Mouse (Mus musculus): ENCODE measurements at regions not wholly inside any gene's neighbourhood (a gene's known extent, or its start where the extent isn't known, plus 50 kb on each side); places are given as distances from the start of the nearest gene placed in this dataset.

DNA sequence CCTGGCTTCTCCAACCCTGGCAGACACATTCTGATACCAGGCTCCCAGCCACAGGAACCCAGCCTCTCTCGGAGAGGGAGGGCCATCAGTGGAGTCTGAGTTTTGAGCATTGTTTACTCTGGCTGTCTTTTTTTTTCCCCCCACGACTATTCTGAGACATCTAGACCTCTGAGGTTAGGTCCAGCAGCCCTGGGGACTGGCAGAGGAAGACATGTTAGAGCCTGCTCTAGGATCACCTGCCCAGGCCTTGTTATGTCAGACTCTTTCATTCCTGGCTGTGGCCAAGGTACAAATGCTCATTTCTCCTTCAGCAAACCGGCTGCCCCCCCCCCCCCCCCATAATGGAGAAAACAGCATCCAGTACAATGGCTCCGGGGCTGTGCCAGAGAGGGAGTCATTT lies 291.4 kb downstream of the CK137956 start:
- Histone ChIP-seq H3K4me3 (ENCODE audit: insufficient read depth in 1 of 2, low read depth in 1 of 2, low read length in 2 of 2, poor library complexity in 1 of 2, severe bottlenecking in 1 of 2) (no peak overlapping the region), H3K27ac (ENCODE audit: insufficient read depth, low read depth, low read length, poor library complexity, severe bottlenecking) (no peak overlapping the region), H3K9ac (ENCODE audit: insufficient read depth, low read depth, low read length, poor library complexity, severe bottlenecking) (no peak overlapping the region), H3K36me3 (ENCODE audit: control insufficient read depth, insufficient read depth, low read length, poor library complexity, severe bottlenecking) (no peaks in the 10 kb centered on the region), H3K9me3 (ENCODE audit: control insufficient read depth, insufficient read depth, low read depth, low read length) (no peaks in the 10 kb centered on the region), H3K4me1 (ENCODE audit: control insufficient read depth in 2 of 2, insufficient read depth in 2 of 2, low read length in 2 of 2, poor library complexity in 1 of 2) (no peaks in the 10 kb centered on the region)
- TF ChIP-seq ZNF384 (IDR thresholded peaks at IDR 0.05; ENCODE audit: low read depth, low read length), result no peak
- DNase-seq (ENCODE audit: low read depth, low spot score), result no peak
- in situ Hi-C loops (cut with MboI; ENCODE audit: low sequenced_read_pairs in 2 of 2, unreplicated experiment in 2 of 2), result no loop called here

DNA sequence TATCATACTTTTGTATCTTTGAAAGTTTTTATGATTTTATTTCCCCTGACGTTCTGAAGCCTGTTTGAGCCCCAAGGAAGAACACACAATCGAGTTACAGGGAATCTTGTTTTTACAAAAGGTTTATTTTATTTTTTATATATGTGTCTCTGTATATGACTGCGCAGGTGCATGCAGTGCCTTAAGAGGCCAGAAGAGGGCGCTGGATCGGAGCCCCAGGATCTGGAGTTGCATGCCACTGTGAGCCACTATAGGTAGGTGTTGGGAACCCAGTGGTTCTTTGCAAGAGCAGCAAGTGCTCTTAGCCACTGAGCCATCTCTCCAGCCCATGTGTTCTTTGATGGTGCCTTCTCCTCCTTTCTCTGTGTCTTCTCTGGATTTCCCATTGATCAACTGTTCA lies 292.3 kb downstream of the CK137956 start:
- in situ Hi-C loops (cut with MboI; ENCODE audit: low sequenced_read_pairs in 2 of 2, unreplicated experiment in 2 of 2), result no loop called here
- DNase-seq (ENCODE audit: low read depth, low spot score), result peak; percentile 26
- no peak for TF ChIP-seq MAFK (IDR thresholded peaks at IDR 0.05; ENCODE audit: insufficient read depth, low read depth, low read length)
- no peak for TF ChIP-seq HCFC1 (IDR thresholded peaks at IDR 0.05; ENCODE audit: borderline replicate concordance, insufficient read depth, low read length)
- TF ChIP-seq ZNF384 (IDR thresholded peaks at IDR 0.05; ENCODE audit: low read depth, low read length), result no peak
- TF ChIP-seq ZC3H11A (IDR thresholded peaks at IDR 0.05; ENCODE audit: borderline replicate concordance, low read depth, low read length), result no peak
- no peak for TF ChIP-seq CHD2 (IDR thresholded peaks at IDR 0.05; ENCODE audit: low read depth, low read length)
- no peaks in the 10 kb centered on the region for H3K4me1 ChIP-seq (ENCODE audit: control insufficient read depth in 2 of 2, insufficient read depth in 2 of 2, low read length in 2 of 2, poor library complexity in 1 of 2)
- no peaks in the 10 kb centered on the region for H3K9me3 ChIP-seq (ENCODE audit: control insufficient read depth, insufficient read depth, low read depth, low read length)
- H3K27ac ChIP-seq (ENCODE audit: insufficient read depth, low read depth, low read length, poor library complexity, severe bottlenecking), result no peak overlapping the region
- no peak overlapping the region for H3K9ac ChIP-seq (ENCODE audit: insufficient read depth, low read depth, low read length, poor library complexity, severe bottlenecking)
- no peaks in the 10 kb centered on the region for H3K36me3 ChIP-seq (ENCODE audit: control insufficient read depth, insufficient read depth, low read length, poor library complexity, severe bottlenecking)
- no peak overlapping the region for H3K4me3 ChIP-seq (ENCODE audit: insufficient read depth in 1 of 2, low read depth in 1 of 2, low read length in 2 of 2, poor library complexity in 1 of 2, severe bottlenecking in 1 of 2)

DNA sequence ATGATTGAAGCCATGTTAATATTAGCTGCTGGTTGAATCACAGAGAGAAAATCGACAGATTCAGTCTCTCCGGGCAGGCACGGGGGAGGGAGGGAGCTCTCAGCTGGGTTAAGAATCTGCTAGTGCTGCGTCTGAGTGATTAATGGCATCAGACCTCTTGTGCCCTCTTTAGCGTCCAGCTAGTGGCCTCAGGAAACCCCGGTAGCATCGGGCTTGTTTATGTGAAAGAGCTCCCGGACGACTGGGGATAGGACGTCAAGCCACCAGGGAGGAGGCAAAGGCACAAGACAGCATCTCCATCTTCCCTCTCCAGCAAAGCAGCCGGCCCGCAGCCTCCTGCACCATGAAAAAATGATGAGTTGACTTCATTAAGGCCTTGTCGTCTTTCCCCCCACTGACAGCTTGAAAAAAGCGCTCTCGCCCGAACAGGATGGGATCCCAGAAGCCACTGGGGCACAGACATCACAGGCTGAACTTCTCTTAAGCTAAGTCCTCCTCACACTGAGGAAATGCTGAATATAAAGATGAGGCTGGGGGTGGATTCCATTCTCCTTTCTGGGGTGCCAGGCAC lies 294.9 kb downstream of the CK137956 start:
- H3K36me3 ChIP-seq (ENCODE audit: control insufficient read depth, insufficient read depth, low read length, poor library complexity, severe bottlenecking), result no peaks in the 10 kb centered on the region
- no peak overlapping the region for H3K4me3 ChIP-seq (ENCODE audit: insufficient read depth in 1 of 2, low read depth in 1 of 2, low read length in 2 of 2, poor library complexity in 1 of 2, severe bottlenecking in 1 of 2)
- in situ Hi-C loops (cut with MboI; ENCODE audit: low sequenced_read_pairs in 2 of 2, unreplicated experiment in 2 of 2), result no loop called here
- H3K9ac ChIP-seq (ENCODE audit: insufficient read depth, low read depth, low read length, poor library complexity, severe bottlenecking), result no peak overlapping the region
- no peaks in the 10 kb centered on the region for H3K9me3 ChIP-seq (ENCODE audit: control insufficient read depth, insufficient read depth, low read depth, low read length)
- no peak for DNase-seq (ENCODE audit: low read depth, low spot score)
- H3K4me1 ChIP-seq (ENCODE audit: control insufficient read depth in 2 of 2, insufficient read depth in 2 of 2, low read length in 2 of 2, poor library complexity in 1 of 2), result no peaks in the 10 kb centered on the region
- TF ChIP-seq ZNF384 (IDR thresholded peaks at IDR 0.05; ENCODE audit: low read depth, low read length) (no peak), MAFK (IDR thresholded peaks at IDR 0.05; ENCODE audit: insufficient read depth, low read depth, low read length) (no peak), CHD2 (IDR thresholded peaks at IDR 0.05; ENCODE audit: low read depth, low read length) (no peak), HCFC1 (IDR thresholded peaks at IDR 0.05; ENCODE audit: borderline replicate concordance, insufficient read depth, low read length) (no peak), ZC3H11A (IDR thresholded peaks at IDR 0.05; ENCODE audit: borderline replicate concordance, low read depth, low read length) (no peak)
- no peak overlapping the region for H3K27ac ChIP-seq (ENCODE audit: insufficient read depth, low read depth, low read length, poor library complexity, severe bottlenecking)

DNA sequence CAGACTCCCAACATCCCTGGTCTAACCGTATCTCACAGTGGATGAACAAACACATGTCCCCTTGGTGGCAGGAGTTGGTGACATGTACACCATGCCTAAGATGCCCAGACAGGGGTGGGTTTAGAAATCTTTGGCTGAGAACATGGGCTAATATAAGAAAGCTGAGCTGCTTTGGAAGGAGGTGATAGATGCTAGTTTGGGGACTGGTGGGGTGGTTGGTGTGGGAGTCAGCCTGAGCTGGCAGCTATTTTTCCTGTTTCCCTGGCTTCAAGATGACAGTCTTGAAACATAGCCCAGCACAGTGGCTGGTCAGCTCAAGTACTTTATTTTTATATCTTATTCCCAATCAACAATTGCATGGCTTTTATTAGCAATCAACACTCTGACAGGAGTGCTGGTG lies 302.0 kb upstream of the Gjb5 start:
- Histone ChIP-seq H3K27ac (ENCODE audit: insufficient read depth, low read depth, low read length, poor library complexity, severe bottlenecking) (no peak overlapping the region), H3K4me1 (ENCODE audit: control insufficient read depth in 2 of 2, insufficient read depth in 2 of 2, low read length in 2 of 2, poor library complexity in 1 of 2) (no peaks in the 10 kb centered on the region), H3K9me3 (ENCODE audit: control insufficient read depth, insufficient read depth, low read depth, low read length) (no peaks in the 10 kb centered on the region), H3K36me3 (ENCODE audit: control insufficient read depth, insufficient read depth, low read length, poor library complexity, severe bottlenecking) (no peaks in the 10 kb centered on the region), H3K4me3 (ENCODE audit: insufficient read depth in 1 of 2, low read depth in 1 of 2, low read length in 2 of 2, poor library complexity in 1 of 2, severe bottlenecking in 1 of 2) (no peak overlapping the region), H3K9ac (ENCODE audit: insufficient read depth, low read depth, low read length, poor library complexity, severe bottlenecking) (no peak overlapping the region)
- no peak for DNase-seq (ENCODE audit: low read depth, low spot score)
- TF ChIP-seq HCFC1 (IDR thresholded peaks at IDR 0.05; ENCODE audit: borderline replicate concordance, insufficient read depth, low read length) (no peak), ZC3H11A (IDR thresholded peaks at IDR 0.05; ENCODE audit: borderline replicate concordance, low read depth, low read length) (no peak)
- in situ Hi-C loops (cut with MboI; ENCODE audit: low sequenced_read_pairs in 2 of 2, unreplicated experiment in 2 of 2), result no loop called here

DNA sequence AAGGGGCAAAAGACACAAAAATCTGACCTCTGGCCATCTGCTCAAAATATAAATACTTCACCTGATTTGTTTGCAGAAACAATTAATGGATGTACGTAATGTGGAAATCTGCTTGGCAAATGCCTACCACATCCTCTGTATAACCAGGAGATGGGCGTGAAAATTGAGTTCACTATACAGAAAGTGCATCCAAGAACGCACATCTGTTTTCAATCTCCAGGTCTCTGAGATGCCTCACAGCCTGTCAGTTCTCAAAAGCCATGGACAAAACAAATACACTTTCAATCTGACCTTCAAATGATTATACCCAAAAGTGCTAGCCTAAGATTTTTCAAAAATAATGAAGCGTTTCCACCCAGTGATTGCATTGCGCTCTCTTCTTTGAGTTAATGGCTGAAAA lies 293.6 kb upstream of the Gjb5 start:
- no peak for TF ChIP-seq MAFK (IDR thresholded peaks at IDR 0.05; ENCODE audit: insufficient read depth, low read depth, low read length)
- Histone ChIP-seq H3K4me3 (ENCODE audit: insufficient read depth in 1 of 2, low read depth in 1 of 2, low read length in 2 of 2, poor library complexity in 1 of 2, severe bottlenecking in 1 of 2) (no peak overlapping the region), H3K9me3 (ENCODE audit: control insufficient read depth, insufficient read depth, low read depth, low read length) (no peaks in the 10 kb centered on the region), H3K36me3 (ENCODE audit: control insufficient read depth, insufficient read depth, low read length, poor library complexity, severe bottlenecking) (no peaks in the 10 kb centered on the region), H3K27ac (ENCODE audit: insufficient read depth, low read depth, low read length, poor library complexity, severe bottlenecking) (no peak overlapping the region), H3K9ac (ENCODE audit: insufficient read depth, low read depth, low read length, poor library complexity, severe bottlenecking) (no peak overlapping the region), H3K4me1 (ENCODE audit: control insufficient read depth in 2 of 2, insufficient read depth in 2 of 2, low read length in 2 of 2, poor library complexity in 1 of 2) (no peaks in the 10 kb centered on the region)
- no peak for DNase-seq (ENCODE audit: low read depth, low spot score)
- in situ Hi-C loops (cut with MboI; ENCODE audit: low sequenced_read_pairs in 2 of 2, unreplicated experiment in 2 of 2), result no loop called here
